Mouse (Mus musculus) neutrophil, adult 83 days (primary cell): ENCODE results near the gene Cnep1r1. TPM values are rescaled to one million over a fixed set of nuclear protein-coding genes. Genes with fewer than 3 reads are reported as not detected.

Source experiments
- total RNA-seq, 2 experiments: library from RNA; stranded (reverse); gene quantifications; one replicate each; pipeline ENCODE4 v1.2.4; 2023

Gene Cnep1r1
- total RNA-seq, result 10 to 100 TPM; 16.8 to 20.9 TPM

GRCm38 (mm10) chr8:88118456-88119036 lies at the start of gene Cnep1r1:
Cnep1r1 (plus strand) TSS chr8:88118769.

GRCm38 (mm10) chr8:88137748-88138484 lies 19.3 kb downstream of the Cnep1r1 start, which contains the start of gene Heatr3:
Heatr3 (plus strand) TSS chr8:88137855.

Other genes starting within 250 kb of the Cnep1r1 start
- not detected for gene Zfp423, start 159.2 kb upstream of the Cnep1r1 start, total RNA-seq
- gene Heatr3, start 19.1 kb downstream of the Cnep1r1 start, total RNA-seq, result 1 to 10 TPM; 9.0 to 9.9 TPM
- 10 to 100 TPM; 28.9 to 29.1 TPM for gene Tent4b, start 80.4 kb downstream of the Cnep1r1 start, total RNA-seq
- gene Adcy7, start 153.6 kb downstream of the Cnep1r1 start, total RNA-seq, result 10 to 100 TPM; 65.7 to 74.8 TPM
- 10 to 100 TPM; 52.7 to 65.2 TPM for gene Brd7, start 243.4 kb downstream of the Cnep1r1 start, total RNA-seq